Mouse (Mus musculus) liver, embryonic 15.5 days (tissue): ENCODE measurements at regions not wholly inside any gene's neighbourhood (a gene's known extent, or its start where the extent isn't known, plus 50 kb on each side); places are given as distances from the start of the nearest gene placed in this dataset.

Experiments used
- ATAC-seq: fragments of 200-750 bp; cut with Nextera tagmentation; 2 replicates; pipeline ENCODE4 v1.8.0; 2017; ENCODE audit warnings: moderate number of reproducible peaks, mild to moderate bottlenecking, moderate library complexity; ENCODE audit not compliant: insufficient read depth
- H3K27ac ChIP-seq: fragments of 300-500 bp; sonication (generic); replicated peaks from 2 replicates; pipeline ENCODE4 v1.5.1; 2015; ENCODE audit warnings: mild to moderate bottlenecking, inconsistent platforms
- H3K27me3 ChIP-seq: fragments of 300-500 bp; sonication (generic); 2 replicates; pipeline ENCODE4 v1.6.1; 2015; ENCODE audit warnings: mild to moderate bottlenecking, inconsistent platforms
- H3K36me3 ChIP-seq: fragments of 300-500 bp; sonication (generic); replicated peaks from 2 replicates; pipeline ENCODE4 v1.6.1; 2015; ENCODE audit warnings: moderate library complexity, mild to moderate bottlenecking, inconsistent platforms
- H3K4me1 ChIP-seq: fragments of 300-500 bp; sonication (generic); replicated peaks from 2 replicates; pipeline ENCODE4 v1.6.1; 2015; ENCODE audit warnings: inconsistent platforms
- H3K4me2 ChIP-seq: fragments of 300-500 bp; sonication (generic); 2 replicates; pipeline ENCODE4 v1.6.1; 2015; ENCODE audit warnings: moderate library complexity, mild to moderate bottlenecking, inconsistent platforms
- H3K4me3 ChIP-seq: fragments of 300-500 bp; sonication (generic); replicated peaks from 2 replicates; pipeline ENCODE4 v1.5.1; 2015; ENCODE audit warnings: mild to moderate bottlenecking, inconsistent platforms
- H3K9ac ChIP-seq: fragments of 300-500 bp; sonication (generic); 2 replicates; pipeline ENCODE4 v1.6.1; 2015; ENCODE audit warnings: moderate library complexity, mild to moderate bottlenecking, inconsistent platforms
- H3K9me3 ChIP-seq: fragments of 300-500 bp; sonication (generic); replicated peaks from 2 replicates; pipeline ENCODE4 v1.6.1; 2016; ENCODE audit warnings: inconsistent platforms
- WGBS: fragments of 180-500 bp; shearing (Covaris S2); methylation state at CpG from one replicate; pipeline ENCODE4 v1.1.7; 2015; ENCODE audit warnings: mixed read lengths; ENCODE audit not compliant: insufficient replicate concordance; 5-methylcytosine and 5-hydroxymethylcytosine counted together

DNA sequence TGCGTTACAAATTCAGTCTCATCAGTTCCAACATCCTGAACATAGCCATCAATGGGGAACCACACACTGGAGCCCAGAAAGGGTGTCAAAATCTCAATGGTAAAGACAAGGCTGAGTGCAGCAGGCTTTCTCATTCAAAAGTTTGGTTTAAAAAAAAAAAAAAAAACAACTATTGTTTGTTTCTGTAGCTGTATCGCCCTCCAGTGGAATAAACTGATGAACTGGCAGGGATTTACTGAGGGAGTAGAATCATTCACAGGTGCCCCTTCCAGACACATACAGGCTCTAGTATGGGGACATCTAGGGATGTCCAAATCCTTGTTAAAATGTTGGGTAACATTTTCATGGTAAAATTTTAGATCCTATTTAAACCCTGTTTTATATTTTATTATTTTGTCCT, 361.6 kb upstream of the Lmcd1 start:
- Histone ChIP-seq H3K27me3 (no peaks in the 10 kb centered on the region), H3K4me2 (no peak overlapping the region), H3K36me3 (no peaks in the 10 kb centered on the region), H3K9me3 (no peaks in the 10 kb centered on the region), H3K4me1 (no peaks in the 10 kb centered on the region), H3K27ac (no peak overlapping the region), H3K9ac (no peak overlapping the region), H3K4me3 (no peak overlapping the region)
- no peak for ATAC-seq
- 29% methylated on average over 2 of the region's 2 CpGs for WGBS

DNA sequence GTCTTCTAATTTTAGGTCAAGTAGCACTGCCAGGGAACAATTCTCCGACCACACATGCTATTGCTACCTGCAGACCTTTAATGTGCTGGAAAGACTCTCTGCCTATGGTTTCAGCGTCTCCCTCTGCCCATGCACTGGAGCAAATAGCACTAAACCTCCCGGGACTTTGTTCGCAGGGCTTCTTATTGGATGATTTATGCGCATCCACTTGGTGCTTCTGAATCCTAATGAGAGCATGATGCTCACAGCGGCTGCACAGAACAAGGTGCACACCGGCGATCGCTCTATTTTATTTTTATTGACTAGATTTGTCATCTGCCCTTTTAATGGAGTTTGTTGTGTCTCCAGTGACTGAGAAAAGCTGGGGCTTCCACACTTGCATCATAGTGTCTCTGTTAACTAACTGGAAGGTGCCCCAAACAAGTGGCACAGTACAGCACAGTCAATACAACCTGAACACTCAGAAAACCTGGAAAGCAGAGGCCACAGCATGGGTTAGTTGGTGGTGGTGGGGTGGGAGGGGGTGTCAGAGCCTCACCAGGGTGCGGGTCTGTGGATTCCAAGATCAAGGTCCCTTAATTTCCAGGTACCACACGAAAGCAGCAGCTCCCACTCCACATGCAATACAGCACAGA, 359.7 kb upstream of the Lmcd1 start:
- Histone ChIP-seq H3K9ac (no peak overlapping the region), H3K9me3 (no peaks in the 10 kb centered on the region), H3K4me3 (no peak overlapping the region), H3K36me3 (no peaks in the 10 kb centered on the region), H3K4me2 (no peak overlapping the region), H3K4me1 (no peaks in the 10 kb centered on the region), H3K27me3 (no peaks in the 10 kb centered on the region), H3K27ac (no peak overlapping the region)
- no peak for ATAC-seq
- WGBS: 68% methylated on average over 11 of the region's 11 CpGs

DNA sequence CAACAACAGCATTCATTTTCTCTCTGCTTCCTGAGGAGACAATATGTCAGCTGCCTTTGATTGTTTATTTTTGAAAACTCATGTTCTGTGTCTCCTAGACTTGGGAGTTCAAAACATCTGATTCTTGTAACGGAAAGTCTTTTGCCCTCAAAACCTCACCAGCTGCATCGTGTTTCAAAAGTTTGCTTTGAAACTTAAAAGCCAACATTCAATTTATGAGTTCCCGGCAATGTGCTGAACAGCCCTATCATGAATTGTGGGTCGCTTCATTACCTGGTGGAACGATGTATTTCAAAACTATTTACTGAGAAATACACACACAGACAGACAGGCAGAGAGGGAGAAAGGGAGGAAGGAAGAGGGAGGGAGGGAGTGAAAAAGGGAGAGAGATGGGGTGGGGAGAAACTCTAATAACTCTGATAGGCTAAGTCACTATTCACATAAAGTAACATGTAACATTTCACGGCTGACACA, 356.3 kb upstream of the Lmcd1 start:
- H3K4me3 ChIP-seq: no peak overlapping the region
- H3K4me2 ChIP-seq: no peak overlapping the region
- H3K27ac ChIP-seq: no peak overlapping the region
- no peaks in the 10 kb centered on the region for H3K9me3 ChIP-seq
- H3K36me3 ChIP-seq: no peaks in the 10 kb centered on the region
- ATAC-seq: no peak
- 58% methylated on average over 6 of the region's 6 CpGs for WGBS
- no peaks in the 10 kb centered on the region for H3K27me3 ChIP-seq
- no peaks in the 10 kb centered on the region for H3K4me1 ChIP-seq
- no peak overlapping the region for H3K9ac ChIP-seq

DNA sequence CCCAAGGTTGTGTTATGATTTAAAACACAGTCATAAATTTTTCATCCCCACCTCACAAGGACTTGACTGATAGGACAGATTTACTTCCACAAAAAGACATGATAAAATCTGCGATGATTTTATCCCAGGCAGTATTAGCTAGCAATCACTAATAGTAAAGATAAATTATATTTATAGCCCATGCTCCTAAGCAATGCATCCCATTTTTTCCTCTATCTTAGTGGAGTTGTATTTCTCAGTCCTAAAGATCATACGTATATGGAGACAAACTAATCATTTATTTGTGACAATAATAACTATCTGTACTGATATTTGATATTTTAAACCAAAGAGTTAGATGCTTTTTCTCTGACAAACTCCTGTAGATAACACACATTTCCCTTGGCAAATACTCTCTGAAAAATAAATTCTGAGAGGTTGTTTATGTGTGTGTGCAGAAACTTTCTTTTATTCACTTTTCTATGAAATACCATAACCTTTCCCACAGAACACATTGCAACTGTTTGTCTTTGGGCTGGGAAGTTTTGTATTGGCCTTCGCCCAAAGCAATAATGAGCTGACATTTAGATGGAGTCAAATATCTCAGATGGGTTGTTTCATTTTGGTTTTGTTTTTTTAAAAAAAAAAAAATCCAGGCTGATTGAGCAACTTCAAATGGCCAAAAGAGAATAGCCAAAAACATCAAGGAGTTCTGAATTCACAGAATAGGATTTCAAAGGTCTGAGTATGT, 355.5 kb upstream of the Lmcd1 start:
- Histone ChIP-seq H3K4me1 (no peaks in the 10 kb centered on the region), H3K36me3 (no peaks in the 10 kb centered on the region), H3K9ac (no peak overlapping the region), H3K27me3 (no peaks in the 10 kb centered on the region), H3K4me3 (no peak overlapping the region), H3K9me3 (no peaks in the 10 kb centered on the region), H3K4me2 (no peak overlapping the region), H3K27ac (no peak overlapping the region)
- ATAC-seq: no peak
- 53% methylated on average over 3 of the region's 3 CpGs for WGBS

DNA sequence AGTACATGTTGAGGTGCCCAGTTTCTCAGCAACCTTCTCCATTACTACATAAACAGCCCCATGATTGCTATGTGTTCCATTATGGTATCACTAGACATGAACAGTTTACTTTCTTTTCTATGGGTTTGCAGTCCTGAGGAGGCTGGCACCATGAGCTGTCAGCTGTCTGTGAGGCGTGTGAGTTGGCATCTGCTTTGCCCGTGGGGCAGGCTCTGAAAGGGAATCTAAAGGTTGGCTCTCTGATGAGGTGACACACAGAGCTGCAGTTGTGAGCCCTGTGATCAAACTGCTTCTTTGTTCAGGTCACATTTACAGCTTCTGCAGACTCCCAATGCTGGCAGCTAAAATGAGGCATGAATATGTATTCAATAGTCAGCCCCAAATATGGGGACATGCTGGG, 341.0 kb upstream of the Lmcd1 start:
- Histone ChIP-seq H3K27me3 (no peaks in the 10 kb centered on the region), H3K4me2 (no peak overlapping the region), H3K4me3 (no peak overlapping the region), H3K9ac (no peak overlapping the region), H3K27ac (no peak overlapping the region), H3K4me1 (no peaks in the 10 kb centered on the region), H3K9me3 (no peaks in the 10 kb centered on the region), H3K36me3 (no peaks in the 10 kb centered on the region)
- 48% methylated on average over 2 of the region's 2 CpGs for WGBS
- no peak for ATAC-seq

DNA sequence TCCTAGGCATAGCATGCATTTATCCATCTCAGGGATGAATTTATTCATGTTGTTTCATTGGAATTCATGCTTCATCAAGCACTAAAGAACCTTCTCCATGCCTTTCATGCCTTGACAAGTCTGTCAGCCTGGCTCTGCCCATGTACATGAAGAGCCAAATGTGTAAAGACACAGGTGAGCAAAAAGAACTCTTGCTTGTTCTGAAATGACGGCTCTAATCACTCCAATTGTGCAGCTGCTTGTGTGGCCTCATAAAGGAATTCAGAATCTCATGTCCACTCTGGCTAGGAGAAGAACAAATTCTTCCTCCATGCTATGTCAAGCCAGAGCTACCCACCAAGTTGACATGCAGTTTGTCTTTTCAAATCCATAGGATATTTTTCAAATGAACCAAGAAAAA, 319.2 kb upstream of the Lmcd1 start:
- Histone ChIP-seq H3K27me3 (no peaks in the 10 kb centered on the region), H3K27ac (no peak overlapping the region), H3K9ac (no peak overlapping the region), H3K36me3 (no peaks in the 10 kb centered on the region), H3K4me3 (no peak overlapping the region), H3K4me1 (no peaks in the 10 kb centered on the region), H3K9me3 (no peaks in the 10 kb centered on the region), H3K4me2 (no peak overlapping the region)
- 52% methylated on average over 1 of the region's 1 CpGs for WGBS
- ATAC-seq: no peak

DNA sequence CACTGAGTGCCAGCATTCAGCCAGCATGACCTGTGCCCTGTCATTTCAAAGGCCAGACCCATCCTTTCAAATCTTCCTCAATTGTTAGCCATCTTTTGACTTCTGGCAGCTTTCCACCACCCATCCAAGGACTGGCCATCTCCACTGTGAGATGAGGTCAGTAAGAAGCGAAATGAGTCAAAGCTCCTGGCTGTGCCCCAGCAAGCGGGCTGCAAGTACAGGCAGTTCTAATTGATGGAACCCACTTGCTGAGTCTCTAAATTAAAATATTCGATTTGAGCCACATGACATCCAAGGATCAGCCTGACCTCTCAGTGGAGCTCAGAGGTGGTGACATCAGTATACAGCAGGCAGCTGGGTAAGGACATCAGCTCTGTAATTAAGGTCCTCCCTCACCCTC, 307.8 kb upstream of the Lmcd1 start:
- no peaks in the 10 kb centered on the region for H3K36me3 ChIP-seq
- H3K4me1 ChIP-seq: no peaks in the 10 kb centered on the region
- no peak overlapping the region for H3K27ac ChIP-seq
- 53% methylated on average over 3 of the region's 3 CpGs for WGBS
- H3K4me3 ChIP-seq: no peak overlapping the region
- ATAC-seq: no peak
- no peaks in the 10 kb centered on the region for H3K9me3 ChIP-seq
- H3K4me2 ChIP-seq: no peak overlapping the region
- H3K27me3 ChIP-seq: no peaks in the 10 kb centered on the region
- no peak overlapping the region for H3K9ac ChIP-seq

DNA sequence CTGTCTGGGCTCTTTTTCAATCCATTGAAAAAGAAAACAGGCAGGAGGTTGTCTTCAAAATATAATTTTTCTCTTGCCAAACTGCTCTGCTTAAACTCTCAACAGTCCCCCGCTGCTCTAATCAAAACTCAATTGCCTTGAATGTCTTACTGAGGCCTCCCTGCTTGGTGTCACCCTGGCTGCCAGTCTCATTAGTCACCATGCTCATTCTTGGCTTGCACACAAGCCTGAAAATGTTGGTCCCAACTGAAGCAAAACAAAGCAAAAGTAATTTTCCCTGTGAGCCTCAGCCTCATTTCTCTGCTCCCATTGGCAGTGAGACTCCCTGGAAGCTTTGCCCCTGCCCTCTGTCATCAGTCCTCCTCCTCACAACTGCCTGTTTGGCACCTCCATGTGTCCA, 288.1 kb upstream of the Lmcd1 start:
- Histone ChIP-seq H3K27ac (no peak overlapping the region), H3K4me1 (no peaks in the 10 kb centered on the region), H3K4me3 (no peak overlapping the region), H3K9me3 (no peaks in the 10 kb centered on the region), H3K27me3 (no peaks in the 10 kb centered on the region), H3K9ac (no peak overlapping the region), H3K36me3 (no peaks in the 10 kb centered on the region), H3K4me2 (no peak overlapping the region)
- no peak for ATAC-seq
- WGBS: 44% methylated on average over 1 of the region's 1 CpGs

DNA sequence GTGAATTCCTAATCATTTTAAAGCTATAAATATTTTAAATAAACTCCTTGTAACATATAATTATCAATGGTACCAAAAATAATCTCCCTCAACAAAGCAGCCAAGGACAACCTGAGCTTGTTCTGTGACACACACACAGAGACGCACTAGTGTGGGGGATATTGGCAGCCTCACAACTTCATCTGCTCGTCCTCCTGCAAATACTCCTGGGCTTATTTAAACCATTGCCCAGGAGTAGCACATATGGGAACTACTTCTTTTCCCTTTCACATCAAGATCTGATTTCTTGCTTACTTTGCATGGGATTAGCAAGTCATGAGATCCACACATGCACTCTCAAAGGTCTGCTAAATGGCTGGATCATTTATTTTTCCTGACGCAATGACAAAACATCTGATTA, 277.7 kb upstream of the Lmcd1 start:
- Histone ChIP-seq H3K4me3 (no peak overlapping the region), H3K4me1 (no peaks in the 10 kb centered on the region), H3K36me3 (no peaks in the 10 kb centered on the region), H3K27ac (no peak overlapping the region), H3K9me3 (no peaks in the 10 kb centered on the region), H3K27me3 (no peaks in the 10 kb centered on the region), H3K9ac (no peak overlapping the region), H3K4me2 (no peak overlapping the region)
- ATAC-seq: no peak
- 64% methylated on average over 3 of the region's 3 CpGs for WGBS

DNA sequence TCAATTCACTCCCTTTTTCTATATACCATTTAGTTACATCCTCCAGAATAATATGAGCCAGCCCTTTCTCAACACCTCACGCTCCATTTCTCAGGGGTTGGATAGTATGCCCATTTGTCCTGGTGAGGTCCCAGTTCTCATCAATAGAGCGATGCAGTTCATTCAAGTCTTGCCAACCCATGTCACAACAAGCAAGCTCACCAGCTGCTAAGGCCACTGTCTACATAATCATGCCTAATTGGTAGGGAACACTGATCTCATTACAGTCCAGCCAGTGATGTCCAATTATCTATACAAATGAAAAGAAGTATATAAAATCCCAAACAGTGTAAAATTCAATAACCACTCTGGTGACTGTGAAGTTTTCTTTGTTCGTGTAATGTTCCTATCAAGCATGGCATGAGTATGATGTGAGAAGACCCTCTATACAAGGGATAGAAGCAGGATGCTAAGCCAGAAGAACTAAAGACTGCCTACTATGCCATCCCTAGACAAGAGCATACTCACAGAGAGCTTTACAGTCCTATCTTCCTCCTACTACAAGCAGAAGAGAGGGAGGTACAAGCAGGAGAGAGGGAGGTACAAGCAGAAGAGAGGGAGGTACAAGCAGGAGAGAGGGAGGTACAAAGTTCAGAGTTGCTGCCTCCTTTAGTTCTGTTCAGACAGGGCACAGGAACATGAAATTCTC, 269.6 kb upstream of the Lmcd1 start:
- H3K4me3 ChIP-seq: no peak overlapping the region
- 58% methylated on average over 3 of the region's 3 CpGs for WGBS

DNA sequence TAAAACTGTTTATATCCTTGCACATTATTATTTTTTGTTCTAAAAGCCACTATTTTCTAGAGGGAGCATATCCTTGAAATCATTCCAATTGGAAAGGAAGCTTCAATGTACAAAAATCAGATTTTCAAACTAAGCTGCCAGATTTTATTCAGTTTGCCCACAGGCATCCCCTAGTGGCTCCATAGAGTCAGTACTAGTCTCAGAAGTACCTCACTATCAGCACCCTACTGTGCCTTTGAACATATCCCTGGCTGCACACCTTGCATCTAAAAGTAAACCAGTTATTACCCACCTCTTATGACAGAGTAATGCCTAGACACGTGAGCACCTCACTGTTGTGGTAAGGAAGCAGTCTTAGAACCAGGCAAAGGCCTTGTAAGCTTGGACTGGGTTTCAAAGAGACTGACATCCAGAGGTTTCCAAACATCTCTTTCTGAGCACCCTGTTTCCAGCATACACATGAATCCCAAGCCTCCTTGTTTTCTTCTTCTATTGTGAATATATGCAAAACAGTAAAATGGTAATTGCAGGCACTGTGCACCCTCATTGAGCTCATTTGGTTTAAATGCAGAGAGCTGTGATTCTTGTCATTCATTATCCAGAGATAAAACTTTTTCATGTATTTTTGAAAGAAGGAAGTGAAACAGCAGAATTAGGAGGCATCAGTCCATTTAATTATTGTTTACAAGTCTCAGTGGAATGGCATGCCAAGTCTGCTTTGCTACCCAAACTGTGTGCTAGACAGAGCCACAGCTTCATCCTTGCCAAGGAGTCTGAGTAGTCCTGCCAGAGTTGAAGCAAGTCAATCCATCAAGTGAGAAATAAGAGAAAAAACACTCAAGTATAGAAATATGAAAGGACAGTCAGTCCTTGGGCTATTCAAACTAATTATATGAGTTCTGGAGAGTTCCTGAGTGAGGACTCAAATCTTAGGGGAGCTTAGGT, 247.0 kb upstream of the Lmcd1 start:
- Histone ChIP-seq H3K4me2 (no peak overlapping the region), H3K4me3 (no peak overlapping the region), H3K36me3 (no peaks in the 10 kb centered on the region), H3K9me3 (no peaks in the 10 kb centered on the region), H3K27me3 (no peaks in the 10 kb centered on the region), H3K27ac (no peak overlapping the region), H3K9ac (no peak overlapping the region), H3K4me1 (no peaks in the 10 kb centered on the region)
- 34% methylated on average over 1 of the region's 1 CpGs for WGBS
- no peak for ATAC-seq

More for the DNA sequence above, 269.6 kb upstream of the Lmcd1 start:
- no peaks in the 10 kb centered on the region for H3K36me3 ChIP-seq
- H3K9me3 ChIP-seq: no peaks in the 10 kb centered on the region
- no peak overlapping the region for H3K27ac ChIP-seq
- no peak overlapping the region for H3K9ac ChIP-seq
- no peak overlapping the region for H3K4me2 ChIP-seq
- no peaks in the 10 kb centered on the region for H3K27me3 ChIP-seq
- H3K4me1 ChIP-seq: no peaks in the 10 kb centered on the region
- ATAC-seq: no peak
